Mouse (Mus musculus) myocyte (in vitro differentiated cells): ENCODE results near the gene Mbtps1.

Experiments used
- E2F4 ChIP-seq: IDR thresholded peaks from one replicate; pipeline ENCODE4 v1.6.1; 2011; ENCODE audit warnings: mild to moderate bottlenecking, control low read depth, moderate library complexity; ENCODE audit not compliant: insufficient read depth
- USF1 ChIP-seq: IDR thresholded peaks from one replicate; pipeline ENCODE4 v1.6.1; 2011; ENCODE audit warnings: low read depth, mild to moderate bottlenecking, control low read depth, moderate library complexity

DNA sequence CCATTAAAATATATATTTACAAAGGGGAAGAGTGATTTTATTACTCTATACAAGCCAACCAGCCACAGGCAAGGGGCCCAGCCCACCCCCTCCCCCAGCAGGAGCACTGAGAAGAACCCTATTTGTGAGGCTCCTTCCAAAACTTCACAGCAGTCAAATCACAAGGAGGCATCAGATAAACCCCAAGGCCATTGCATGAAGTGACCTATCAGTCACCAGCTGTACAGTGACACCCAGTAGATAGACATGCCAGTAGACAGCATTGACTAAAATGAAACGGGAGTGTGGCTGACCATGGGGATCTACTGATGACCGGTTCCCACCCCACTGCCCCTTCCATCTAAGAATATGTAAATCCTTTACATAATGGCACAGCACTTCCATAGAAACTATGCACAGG, 5.6 kb downstream of the Mbtps1 start:
- TF ChIP-seq E2F4: no peak
- no peak for TF ChIP-seq USF1
